Mouse (Mus musculus) midbrain, embryonic 16.5 days (tissue): ENCODE results near the gene Rasgef1a. TPM values are rescaled to one million over a fixed set of nuclear protein-coding genes. Genes with fewer than 3 reads are reported as not detected.

Experiments
- microRNA-seq: library from miRNA; unstranded; fragments of <30 nt; microRNA quantifications from one replicate; pipeline ENCODE4, GENCODE M21; 2017
- polyA plus RNA-seq: library from polyadenylated mRNA; unstranded; fragments of >200 nt; fragmentation: Nextera tagmentation; extraction: Ambion mirVana; gene quantifications from 2 replicates; pipeline ENCODE4 v1.2.1, GENCODE M21; 2015

The Rasgef1a gene
- polyA plus RNA-seq, 1 experiment from 2014 or later: 8.8 TPM

Small RNA genes lying within 50 kb of the gene (microRNA-seq; reads per million reads assigned to microRNA genes)
- gene Mir7044: 0.69 reads per million

Other genes with a start within 250 kb of the Rasgef1a start
- 138 and 141 TPM in 2 replicates for gene Zfp637, start 170.3 kb upstream of the Rasgef1a start, polyA plus RNA-seq
- gene Zfp239, start 149.3 kb upstream of the Rasgef1a start, polyA plus RNA-seq: 16.8 and 17.9 TPM in 2 replicates
- 226 and 237 TPM in 2 replicates for gene Hnrnpf, start 111.1 kb upstream of the Rasgef1a start, polyA plus RNA-seq
- 1.8 and 3.5 TPM in 2 replicates for gene Fxyd4, start 73.7 kb upstream of the Rasgef1a start, polyA plus RNA-seq
- gene Csgalnact2, start 127.7 kb downstream of the Rasgef1a start, polyA plus RNA-seq: 10.4 and 11.8 TPM in 2 replicates
- 6.1 and 7.8 TPM in 2 replicates for gene Ret, start 186.3 kb downstream of the Rasgef1a start, polyA plus RNA-seq